Mouse (Mus musculus) midbrain, embryonic 13.5 days (tissue): ENCODE measurements around the gene Ttll11. TPM values are rescaled to one million over a fixed set of nuclear protein-coding genes. Genes with fewer than 3 reads are reported as not detected.

Experiments used
- ATAC-seq: fragments of 200-750 bp; cut with Nextera tagmentation; 2 replicates; pipeline ENCODE4 v1.8.0; 2017; ENCODE audit warnings: mild to moderate bottlenecking, moderate TSS enrichment, moderate library complexity
- H3K27ac ChIP-seq: fragments of 300-500 bp; sonication (generic); 2 replicates; pipeline ENCODE4 v1.5.1; 2015; ENCODE audit warnings: inconsistent platforms, mild to moderate bottlenecking, moderate library complexity
- H3K27me3 ChIP-seq: fragments of 300-500 bp; sonication (generic); 2 replicates; pipeline ENCODE4 v1.6.1; 2015; ENCODE audit warnings: mild to moderate bottlenecking, inconsistent platforms
- H3K36me3 ChIP-seq: fragments of 300-500 bp; sonication (generic); 2 replicates; pipeline ENCODE4 v1.6.1; 2015; ENCODE audit warnings: mild to moderate bottlenecking, inconsistent platforms
- H3K4me1 ChIP-seq: fragments of 300-500 bp; sonication (generic); replicated peaks from 2 replicates; pipeline ENCODE4 v1.6.1; 2015; ENCODE audit warnings: inconsistent platforms
- H3K4me2 ChIP-seq: fragments of 300-500 bp; sonication (generic); replicated peaks from 2 replicates; pipeline ENCODE4 v1.6.1; 2015; ENCODE audit warnings: moderate library complexity, mild to moderate bottlenecking, inconsistent platforms
- H3K4me3 ChIP-seq: fragments of 300-500 bp; sonication (generic); replicated peaks from 2 replicates; pipeline ENCODE4 v1.5.1; 2015; ENCODE audit warnings: mild to moderate bottlenecking, inconsistent platforms
- H3K9ac ChIP-seq: fragments of 300-500 bp; sonication (generic); replicated peaks from 2 replicates; pipeline ENCODE4 v1.6.1; 2015; ENCODE audit warnings: mild to moderate bottlenecking, inconsistent platforms
- H3K9me3 ChIP-seq: fragments of 300-500 bp; sonication (generic); 2 replicates; pipeline ENCODE4 v1.6.1; 2016; ENCODE audit warnings: mild to moderate bottlenecking, inconsistent platforms
- WGBS: fragments of 180-500 bp; shearing (Covaris S2); methylation state at CpG from one replicate; pipeline ENCODE4 v1.1.7; 2015; 5-methylcytosine and 5-hydroxymethylcytosine counted together
- polyA plus RNA-seq: library from polyadenylated mRNA; unstranded; fragments of >200 nt; fragmentation: Nextera tagmentation; extraction: Ambion mirVana; gene quantifications from 2 replicates; pipeline ENCODE4 v1.2.1, GENCODE M21; 2015

Gene Ttll11
- polyA plus RNA-seq, 1 experiment from 2014 or later: 4.3 TPM

DNA sequence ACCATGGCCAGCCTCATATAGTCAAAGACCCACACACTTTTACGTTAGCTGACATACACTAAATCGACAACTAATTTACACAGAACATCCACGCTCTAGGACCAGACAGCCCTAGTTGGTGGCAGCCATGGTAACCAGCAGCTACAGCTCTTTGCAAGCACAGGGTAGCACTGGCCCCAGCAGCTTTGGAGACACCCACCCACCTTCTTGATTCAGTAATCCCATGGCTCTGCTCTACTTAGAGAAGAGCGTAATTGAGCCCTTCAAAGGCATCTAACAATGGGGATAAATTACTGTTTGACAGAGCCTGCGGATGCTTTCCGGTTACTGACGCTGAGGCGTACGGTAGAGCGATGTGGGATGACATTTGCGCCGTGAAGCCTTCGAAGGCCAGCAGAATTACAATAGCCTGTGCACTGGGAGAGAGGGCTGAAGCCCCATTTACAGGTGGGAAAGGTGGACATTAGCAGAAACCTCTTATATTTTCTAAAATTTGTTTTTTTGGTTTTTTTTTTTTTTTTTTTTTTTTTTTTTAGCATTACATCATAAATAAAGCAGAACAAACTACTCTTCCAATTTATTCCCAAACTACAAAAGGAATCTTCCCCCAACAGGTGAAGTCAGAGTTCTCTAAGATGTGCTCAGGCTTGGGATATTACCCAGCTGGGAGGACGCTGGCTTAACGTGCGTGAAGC, 136.8 kb downstream of the Ttll11 start:
- WGBS: 35% methylated on average over 16 of the region's 16 CpGs
- Histone ChIP-seq H3K4me3 (no peak overlapping the region), H3K27me3 (peaks cover 8% of the 10 kb centered on the region; the same call in 1 of the 2 replicates), H3K4me2 (no peak overlapping the region), H3K4me1 (peaks cover 36% of the 10 kb centered on the region), H3K36me3 (no peaks in the 10 kb centered on the region), H3K27ac (no peak overlapping the region), H3K9ac (no peak overlapping the region), H3K9me3 (no peaks in the 10 kb centered on the region)
- ATAC-seq: peak; percentile 81

- Histone ChIP-seq H3K9me3 (no peaks in the 10 kb centered on the region), H3K9ac (no peak overlapping the region), H3K36me3 (no peaks in the 10 kb centered on the region), H3K4me2 (no peak overlapping the region), H3K4me3 (no peak overlapping the region), H3K27ac (no peak overlapping the region), H3K4me1 (peaks cover 36% of the 10 kb centered on the region), H3K27me3 (peaks cover 8% of the 10 kb centered on the region; the same call in 1 of the 2 replicates)
- 59% methylated on average over 4 of the region's 4 CpGs for WGBS
- no peak for ATAC-seq
These were observed 137.8 kb downstream of the Ttll11 start for GRCm38 (mm10) chr2:35841841-35842420.

DNA sequence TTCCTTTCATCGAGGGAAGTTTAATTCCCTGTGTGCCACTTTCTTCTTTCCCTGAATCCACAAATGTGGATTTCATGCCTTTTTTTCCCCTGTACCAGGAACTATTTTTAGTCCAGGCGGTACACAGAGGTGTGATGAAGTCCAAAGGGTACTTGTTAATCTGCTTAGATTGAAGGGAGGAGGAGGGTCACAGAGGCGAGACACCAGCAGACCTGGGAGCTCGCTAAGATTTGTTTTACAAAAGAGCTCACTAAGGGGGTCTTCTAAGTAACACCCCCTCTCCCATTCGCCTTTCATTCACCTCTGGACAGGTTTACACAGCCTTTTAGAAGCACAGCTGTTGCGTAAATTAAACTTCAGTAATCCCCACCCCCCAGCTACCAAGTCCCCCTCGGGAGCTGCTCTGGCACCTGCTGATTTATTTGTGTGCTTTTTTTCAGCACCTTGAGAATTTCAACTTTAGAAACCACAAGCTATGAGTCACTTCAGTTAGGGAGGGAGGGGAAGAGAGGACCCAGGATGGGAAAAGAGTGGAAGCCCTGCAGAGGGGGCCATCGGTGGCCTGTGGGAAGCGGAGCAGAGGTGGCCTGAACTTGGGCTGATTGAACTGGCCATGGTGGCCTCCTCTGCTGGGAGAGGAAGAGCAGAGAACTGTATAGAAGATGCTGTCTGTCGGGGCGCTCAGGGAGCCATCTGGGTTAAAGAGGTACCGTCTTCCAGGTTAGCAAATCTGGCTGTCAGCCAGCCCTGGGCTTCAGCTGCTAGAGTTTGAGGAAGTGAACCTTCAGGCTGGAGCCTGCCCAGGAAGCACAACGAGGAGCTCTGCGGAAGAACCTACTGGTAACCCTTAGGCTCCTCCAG, 138.5 kb downstream of the Ttll11 start:
- no peak for ATAC-seq
- Histone ChIP-seq H3K4me2 (no peak overlapping the region), H3K4me1 (peaks cover 36% of the 10 kb centered on the region), H3K27ac (no peak overlapping the region), H3K4me3 (no peak overlapping the region), H3K36me3 (no peaks in the 10 kb centered on the region), H3K9ac (no peak overlapping the region), H3K9me3 (no peaks in the 10 kb centered on the region), H3K27me3 (0 out of 2 replicates have a peak, but pooled peaks cover 8% of the 10 kb centered on the region)
- WGBS: 16% methylated on average over 14 of the region's 14 CpGs

DNA sequence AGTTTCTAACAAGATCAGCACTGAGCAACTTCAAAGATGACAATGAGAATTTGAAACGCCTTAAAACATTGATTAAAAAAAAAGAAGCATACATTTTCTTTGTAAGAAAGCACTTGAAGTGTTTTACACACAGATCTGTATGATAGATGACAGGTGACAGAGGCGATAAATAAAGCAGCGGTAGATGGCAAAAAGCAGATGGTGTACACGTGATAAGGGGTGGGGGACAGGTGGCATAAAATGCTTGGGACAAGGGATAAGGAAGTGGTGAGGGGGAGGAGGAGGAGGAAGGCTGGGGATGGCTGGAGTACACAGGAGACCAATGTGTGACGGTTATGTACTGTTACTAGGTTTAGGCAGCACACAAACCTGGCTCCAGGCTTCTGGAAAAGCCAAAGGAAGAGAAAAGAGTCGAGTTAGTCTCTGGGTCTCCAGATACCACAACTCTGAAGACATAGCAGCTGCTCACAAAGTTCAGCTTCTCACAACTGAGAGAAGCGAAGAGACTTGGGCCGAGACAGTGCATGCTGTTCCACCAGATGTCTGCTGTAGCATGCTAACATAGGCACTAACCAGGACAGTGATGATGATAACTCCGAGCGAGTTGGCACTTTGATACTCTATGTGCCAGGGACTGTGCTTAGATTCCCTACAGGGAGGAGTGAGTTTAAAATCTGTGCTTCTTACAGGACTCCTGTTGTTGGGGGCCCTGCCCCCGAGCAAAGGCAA, 140.8 kb downstream of the Ttll11 start:
- no peaks in the 10 kb centered on the region for H3K9me3 ChIP-seq
- 0 out of 2 replicates have a peak, but pooled peaks cover 5% of the 10 kb centered on the region for H3K27me3 ChIP-seq
- no peak overlapping the region for H3K4me3 ChIP-seq
- no peak for ATAC-seq
- H3K4me1 ChIP-seq: peaks cover 19% of the 10 kb centered on the region
- H3K36me3 ChIP-seq: no peaks in the 10 kb centered on the region
- no peak overlapping the region for H3K4me2 ChIP-seq
- H3K27ac ChIP-seq: no peak overlapping the region
- WGBS: 83% methylated on average over 11 of the region's 11 CpGs
- H3K9ac ChIP-seq: no peak overlapping the region

DNA sequence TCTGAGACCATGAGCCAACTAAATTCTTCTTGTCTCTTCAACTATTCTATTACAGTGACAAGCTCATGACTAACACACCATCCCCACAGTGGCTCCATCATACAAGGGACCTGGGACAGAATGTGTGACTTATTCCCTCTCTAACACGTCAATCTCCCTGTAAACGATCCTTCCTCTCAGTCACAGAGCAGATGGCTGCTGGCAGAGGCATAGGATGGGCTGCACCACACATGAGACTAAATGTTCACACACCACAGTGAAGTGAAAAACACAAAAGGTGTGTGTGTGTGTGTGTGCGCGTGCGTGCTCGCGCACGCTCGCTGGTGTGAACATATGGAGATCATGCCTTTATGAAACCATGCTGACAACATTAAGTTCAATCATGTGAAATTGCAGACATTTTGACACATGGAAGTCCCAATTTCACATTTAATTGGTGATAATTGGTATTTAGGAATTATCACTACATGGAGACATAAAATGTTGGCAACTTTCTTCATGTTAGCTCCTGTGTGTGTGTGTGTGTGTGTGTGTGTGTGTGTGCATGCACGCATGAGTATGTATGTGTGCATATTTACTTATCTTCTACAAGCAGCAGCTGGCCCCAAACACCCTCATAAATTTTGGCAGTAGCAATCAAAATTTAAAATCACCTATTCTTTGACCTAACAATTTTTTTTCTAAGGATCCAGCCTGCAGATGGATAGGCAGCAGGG, 145.4 kb downstream of the Ttll11 start:
- no peaks in the 10 kb centered on the region for H3K27me3 ChIP-seq
- no peaks in the 10 kb centered on the region for H3K36me3 ChIP-seq
- no peak overlapping the region for H3K27ac ChIP-seq
- H3K4me1 ChIP-seq: no peaks in the 10 kb centered on the region
- H3K9ac ChIP-seq: no peak overlapping the region
- no peak overlapping the region for H3K4me2 ChIP-seq
- WGBS: 92% methylated on average over 10 of the region's 10 CpGs
- H3K4me3 ChIP-seq: no peak overlapping the region
- no peaks in the 10 kb centered on the region for H3K9me3 ChIP-seq
- ATAC-seq: no peak

- Histone ChIP-seq H3K4me2 (no peak overlapping the region), H3K4me1 (no peaks in the 10 kb centered on the region), H3K4me3 (no peak overlapping the region), H3K27me3 (no peaks in the 10 kb centered on the region), H3K9ac (no peak overlapping the region), H3K9me3 (no peaks in the 10 kb centered on the region), H3K36me3 (no peaks in the 10 kb centered on the region), H3K27ac (no peak overlapping the region)
- no peak for ATAC-seq
- WGBS: 72% methylated on average over 6 of the region's 6 CpGs
These were observed 146.2 kb downstream of the Ttll11 start for GRCm38 (mm10) chr2:35833546-35833945.

- no peak overlapping the region for H3K27ac ChIP-seq
- H3K36me3 ChIP-seq: no peaks in the 10 kb centered on the region
- H3K9me3 ChIP-seq: no peaks in the 10 kb centered on the region
- ATAC-seq: no peak
- H3K9ac ChIP-seq: no peak overlapping the region
- no peak overlapping the region for H3K4me2 ChIP-seq
- no peaks in the 10 kb centered on the region for H3K27me3 ChIP-seq
- no peaks in the 10 kb centered on the region for H3K4me1 ChIP-seq
- H3K4me3 ChIP-seq: no peak overlapping the region
- WGBS: 65% methylated on average over 11 of the region's 11 CpGs
These were observed 146.8 kb downstream of the Ttll11 start for GRCm38 (mm10) chr2:35832742-35833425.

DNA sequence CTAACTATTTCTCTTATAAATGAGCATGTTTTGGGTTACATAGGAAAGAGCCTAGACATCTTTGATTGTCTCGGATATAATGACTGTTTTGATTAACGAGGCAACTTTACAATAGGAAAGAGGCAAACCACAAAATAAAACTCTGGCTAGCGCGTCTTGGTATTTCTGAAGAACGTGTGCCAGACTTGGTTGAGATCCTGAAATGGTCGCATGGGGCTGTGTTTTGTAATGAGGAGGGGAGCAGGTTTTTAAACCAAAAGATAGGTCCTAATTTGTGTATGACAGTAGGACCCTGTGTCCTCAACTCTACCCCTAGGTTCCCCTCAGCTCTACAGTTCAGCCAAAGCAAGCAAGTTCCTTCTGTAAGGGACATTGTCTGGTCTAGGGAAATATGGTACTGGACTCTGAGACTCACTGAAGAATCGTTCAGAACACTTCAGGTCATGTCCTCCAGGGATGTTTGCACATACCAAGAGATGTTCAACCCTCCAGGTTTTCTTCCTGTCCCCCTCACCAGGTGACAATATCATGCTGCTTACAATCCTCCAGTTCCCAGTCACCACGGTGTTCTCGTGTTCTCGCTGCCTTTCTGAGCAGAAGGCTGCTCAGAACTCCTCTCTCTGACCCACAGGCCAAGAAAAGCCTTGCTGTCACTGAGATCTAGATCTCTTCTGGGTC, 147.7 kb downstream of the Ttll11 start:
- Histone ChIP-seq H3K9ac (no peak overlapping the region), H3K9me3 (no peaks in the 10 kb centered on the region), H3K4me1 (no peaks in the 10 kb centered on the region), H3K27me3 (no peaks in the 10 kb centered on the region), H3K4me3 (no peak overlapping the region), H3K27ac (no peak overlapping the region), H3K4me2 (no peak overlapping the region), H3K36me3 (no peaks in the 10 kb centered on the region)
- WGBS: 93% methylated on average over 10 of the region's 10 CpGs
- ATAC-seq: no peak

GRCm38 (mm10) chr2:35830966-35831903, 148.5 kb downstream of the Ttll11 start:
- WGBS: 86% methylated on average over 6 of the region's 6 CpGs
- H3K4me2 ChIP-seq: no peak overlapping the region

GRCm38 (mm10) chr2:35829136-35829535, 150.6 kb downstream of the Ttll11 start:
- WGBS: 90% methylated on average over 4 of the region's 4 CpGs
- Histone ChIP-seq H3K27me3 (no peaks in the 10 kb centered on the region), H3K9ac (no peak overlapping the region), H3K9me3 (no peaks in the 10 kb centered on the region), H3K27ac (no peak overlapping the region), H3K36me3 (no peaks in the 10 kb centered on the region), H3K4me1 (no peaks in the 10 kb centered on the region), H3K4me3 (no peak overlapping the region), H3K4me2 (no peak overlapping the region)
- ATAC-seq: no peak

More at GRCm38 (mm10) chr2:35830966-35831903, 148.5 kb downstream of the Ttll11 start:
- Histone ChIP-seq H3K27me3 (no peaks in the 10 kb centered on the region), H3K9me3 (no peaks in the 10 kb centered on the region), H3K4me3 (no peak overlapping the region), H3K27ac (no peak overlapping the region), H3K36me3 (no peaks in the 10 kb centered on the region), H3K9ac (no peak overlapping the region), H3K4me1 (no peaks in the 10 kb centered on the region)
- ATAC-seq: no peak
